Mouse (Mus musculus) ES-Bruce4 (cell line): ENCODE data around the gene Prpsap1.

ENCODE experiments used
- CTCF ChIP-seq: IDR thresholded peaks from one replicate; pipeline ENCODE4 v1.8.1; 2011; ENCODE audit warnings: low read depth, low read length
- POLR2A ChIP-seq: IDR thresholded peaks from one replicate; pipeline ENCODE4 v1.8.1; 2011; ENCODE audit warnings: low read length; ENCODE audit not compliant: insufficient read depth

DNA sequence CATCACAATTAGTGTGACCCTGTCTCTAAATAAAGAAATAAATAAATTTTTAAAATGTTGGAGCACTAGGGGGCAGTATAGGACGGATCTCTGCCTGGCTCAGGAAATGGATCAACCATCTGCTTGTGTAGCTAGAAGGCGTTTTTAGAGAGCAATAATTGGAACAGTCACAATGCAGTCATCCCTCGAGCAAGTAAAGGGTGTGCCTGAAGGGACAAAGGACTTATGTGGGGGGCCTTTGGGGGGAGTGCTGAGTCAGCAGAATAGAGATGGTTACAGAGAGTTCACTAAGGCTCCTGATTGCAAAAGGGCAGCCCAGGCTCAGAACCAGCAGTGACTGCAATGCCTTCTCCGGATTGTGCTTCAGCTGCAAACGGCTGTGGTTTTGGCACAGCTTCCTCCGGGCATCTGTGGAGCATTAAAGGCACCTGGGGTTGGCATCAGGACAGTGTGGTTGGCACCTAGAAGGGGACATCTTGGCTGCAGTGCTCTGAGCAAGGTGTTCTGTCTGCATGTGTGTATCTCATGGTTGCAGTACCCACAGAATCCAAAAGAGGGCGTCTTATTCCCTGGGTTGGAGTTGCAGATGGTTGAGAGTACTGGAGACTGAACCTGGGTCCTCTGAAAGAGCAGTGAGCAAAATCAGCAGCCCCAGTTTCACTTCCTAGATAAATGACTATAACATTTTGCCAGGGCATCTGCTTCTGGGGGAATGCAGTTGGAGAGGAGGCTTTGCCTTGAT lies 7.2 kb upstream of the Prpsap1 start:
- TF ChIP-seq CTCF (peak; percentile 7), POLR2A (no peak)
